Mouse (Mus musculus): ENCODE data around the gene Tnfrsf1b. TPM values are rescaled to one million over a fixed set of nuclear protein-coding genes. Genes with fewer than 3 reads are reported as not detected.

Tnfrsf1b gene
- polyA plus RNA-seq, 1 experiment from 2014 or later: 3.3 TPM

GRCm38 (mm10) chr4:145273923-145274322, 27.3 kb upstream of the Tnfrsf1b start:
- Histone ChIP-seq H3K27me3 (no peaks in the 10 kb centered on the region), H3K4me1 (replicated peaks) (no peaks in the 10 kb centered on the region), H3K4me3 (no peak overlapping the region), H3K36me3 (no peaks in the 10 kb centered on the region), H3K9ac (no peak overlapping the region), H3K9me3 (no peaks in the 10 kb centered on the region), H3K27ac (replicated peaks) (no peak overlapping the region), H3K4me2 (no peak overlapping the region)
- 86% methylated on average over 5 of the region's 5 CpGs for WGBS
- no peak for ATAC-seq (ENCODE audit: low read depth)

DNA sequence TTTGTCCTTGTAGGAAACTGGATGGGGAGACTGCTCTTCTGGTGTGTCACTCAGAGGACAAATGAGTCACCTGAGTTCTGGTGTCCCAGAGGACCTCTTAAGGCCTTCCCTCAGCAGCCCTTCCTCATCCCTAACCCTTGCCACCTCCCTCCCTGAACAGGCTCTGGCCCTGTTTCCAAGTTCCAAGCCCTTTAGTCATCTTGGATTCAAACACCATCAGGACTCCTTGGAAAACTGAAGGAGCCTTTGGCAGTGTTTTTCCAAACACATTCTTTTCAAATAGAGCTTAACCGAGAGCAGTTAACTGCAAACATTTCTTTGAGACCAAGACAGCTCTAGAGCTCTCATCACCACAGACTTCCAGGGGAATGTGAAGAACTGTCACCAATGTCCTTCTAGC, 26.1 kb upstream of the Tnfrsf1b start:
- no peak for ATAC-seq (ENCODE audit: low read depth)
- Histone ChIP-seq H3K9ac (no peak overlapping the region), H3K4me2 (no peak overlapping the region), H3K36me3 (no peaks in the 10 kb centered on the region), H3K27me3 (no peaks in the 10 kb centered on the region), H3K4me3 (no peak overlapping the region), H3K27ac (replicated peaks) (no peak overlapping the region), H3K9me3 (no peaks in the 10 kb centered on the region), H3K4me1 (replicated peaks) (no peaks in the 10 kb centered on the region)
- WGBS: 95% methylated on average over 1 of the region's 1 CpGs

GRCm38 (mm10) chr4:145271634-145272033, 25.0 kb upstream of the Tnfrsf1b start:
- 75% methylated on average over 4 of the region's 4 CpGs for WGBS
- no peaks in the 10 kb centered on the region for H3K9me3 ChIP-seq
- ATAC-seq (ENCODE audit: low read depth): no peak
- no peak overlapping the region for H3K4me2 ChIP-seq
- H3K27me3 ChIP-seq: no peaks in the 10 kb centered on the region
- no peak overlapping the region for H3K27ac ChIP-seq (replicated peaks)
- no peaks in the 10 kb centered on the region for H3K36me3 ChIP-seq
- H3K4me3 ChIP-seq: no peak overlapping the region
- no peak overlapping the region for H3K9ac ChIP-seq
- H3K4me1 ChIP-seq (replicated peaks): no peaks in the 10 kb centered on the region

DNA sequence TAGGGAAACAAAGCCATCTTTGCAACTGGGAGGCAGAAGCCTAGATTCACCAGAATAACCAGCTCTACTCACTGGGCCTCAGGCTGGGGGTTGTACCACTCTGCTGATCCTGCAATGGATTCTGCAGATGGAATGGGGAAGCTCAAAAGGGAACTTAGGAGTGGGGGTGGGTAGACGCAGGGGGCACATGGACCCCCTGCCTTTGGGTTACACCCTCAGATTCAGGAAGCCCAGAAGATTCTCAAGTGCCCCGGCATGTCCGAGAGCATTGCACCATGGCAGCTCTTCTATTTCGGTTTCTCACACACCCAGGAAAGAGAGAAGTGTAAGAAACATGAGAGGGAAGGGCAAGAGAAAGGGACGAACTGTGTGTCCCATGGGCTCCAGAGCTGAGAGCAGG, 23.5 kb upstream of the Tnfrsf1b start:
- ATAC-seq (ENCODE audit: low read depth): no peak

GRCm38 (mm10) chr4:145267631-145268110, 21.0 kb upstream of the Tnfrsf1b start:
- 80% methylated on average over 4 of the region's 4 CpGs for WGBS

More for the DNA sequence above, 23.5 kb upstream of the Tnfrsf1b start:
- Histone ChIP-seq H3K4me1 (replicated peaks) (no peaks in the 10 kb centered on the region), H3K27ac (replicated peaks) (no peak overlapping the region), H3K36me3 (no peaks in the 10 kb centered on the region), H3K9me3 (no peaks in the 10 kb centered on the region), H3K27me3 (no peaks in the 10 kb centered on the region), H3K9ac (no peak overlapping the region), H3K4me3 (no peak overlapping the region), H3K4me2 (no peak overlapping the region)
- 86% methylated on average over 5 of the region's 5 CpGs for WGBS

DNA sequence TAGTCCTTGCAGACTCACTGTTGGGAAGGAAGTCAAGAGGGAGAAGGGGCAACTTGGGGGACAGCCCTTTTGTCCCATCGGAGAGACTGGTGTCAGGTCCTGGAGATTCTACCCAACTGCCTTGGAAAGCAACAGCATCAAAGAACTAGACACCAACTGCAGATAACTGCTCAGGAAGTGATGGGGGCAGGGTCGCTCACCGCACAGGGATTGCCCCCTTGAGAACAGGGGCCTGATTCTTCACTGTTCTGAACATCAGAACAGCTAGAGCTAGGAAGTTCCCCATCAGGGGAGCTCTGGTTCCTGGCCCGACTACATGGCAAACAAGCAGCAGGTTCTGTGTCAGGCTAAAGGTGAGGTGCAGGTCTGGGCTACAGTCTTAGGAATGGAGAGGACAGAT, 19.8 kb upstream of the Tnfrsf1b start:
- Histone ChIP-seq H3K9ac (no peak overlapping the region), H3K27me3 (no peaks in the 10 kb centered on the region), H3K27ac (replicated peaks) (no peak overlapping the region), H3K4me2 (no peak overlapping the region), H3K36me3 (no peaks in the 10 kb centered on the region), H3K4me1 (replicated peaks) (no peaks in the 10 kb centered on the region; the same call in 1 of the 2 replicates), H3K9me3 (no peaks in the 10 kb centered on the region), H3K4me3 (no peak overlapping the region)
- no peak for ATAC-seq (ENCODE audit: low read depth)
- 77% methylated on average over 4 of the region's 4 CpGs for WGBS

More at GRCm38 (mm10) chr4:145267631-145268110, 21.0 kb upstream of the Tnfrsf1b start:
- H3K4me2 ChIP-seq: no peak overlapping the region
- no peak overlapping the region for H3K9ac ChIP-seq
- no peak overlapping the region for H3K4me3 ChIP-seq
- no peaks in the 10 kb centered on the region for H3K27me3 ChIP-seq
- ATAC-seq (ENCODE audit: low read depth): no peak
- no peak overlapping the region for H3K27ac ChIP-seq (replicated peaks)
- H3K4me1 ChIP-seq (replicated peaks): no peaks in the 10 kb centered on the region; the same call in 1 of the 2 replicates
- no peaks in the 10 kb centered on the region for H3K36me3 ChIP-seq
- no peaks in the 10 kb centered on the region for H3K9me3 ChIP-seq

DNA sequence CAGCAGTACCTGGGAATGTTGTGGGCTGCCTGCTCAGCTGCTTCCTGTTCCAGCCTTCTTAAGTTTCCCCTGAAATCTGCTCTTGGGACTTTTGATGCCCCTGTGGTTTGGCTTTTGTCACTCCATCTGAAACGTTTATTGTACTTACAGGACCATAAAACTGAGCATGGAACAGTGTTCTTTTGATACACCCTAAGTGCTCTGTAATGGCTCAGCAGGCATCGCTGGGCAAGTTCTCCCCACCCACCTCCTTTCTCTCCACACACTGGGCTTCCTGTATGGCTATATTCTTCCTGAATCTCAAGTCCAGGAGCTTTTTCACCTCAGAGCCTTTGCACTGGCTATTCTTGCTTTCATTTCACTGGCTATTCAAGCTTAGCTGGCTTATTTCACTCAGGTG, 18.1 kb upstream of the Tnfrsf1b start:
- Histone ChIP-seq H3K4me1 (replicated peaks) (no peaks in the 10 kb centered on the region; the same call in 1 of the 2 replicates), H3K9ac (no peak overlapping the region), H3K9me3 (no peaks in the 10 kb centered on the region), H3K36me3 (no peaks in the 10 kb centered on the region), H3K27ac (replicated peaks) (no peak overlapping the region), H3K4me3 (no peak overlapping the region), H3K4me2 (no peak overlapping the region), H3K27me3 (no peaks in the 10 kb centered on the region)
- no peak for ATAC-seq (ENCODE audit: low read depth)
- 3% methylated on average over 2 of the region's 2 CpGs for WGBS

DNA sequence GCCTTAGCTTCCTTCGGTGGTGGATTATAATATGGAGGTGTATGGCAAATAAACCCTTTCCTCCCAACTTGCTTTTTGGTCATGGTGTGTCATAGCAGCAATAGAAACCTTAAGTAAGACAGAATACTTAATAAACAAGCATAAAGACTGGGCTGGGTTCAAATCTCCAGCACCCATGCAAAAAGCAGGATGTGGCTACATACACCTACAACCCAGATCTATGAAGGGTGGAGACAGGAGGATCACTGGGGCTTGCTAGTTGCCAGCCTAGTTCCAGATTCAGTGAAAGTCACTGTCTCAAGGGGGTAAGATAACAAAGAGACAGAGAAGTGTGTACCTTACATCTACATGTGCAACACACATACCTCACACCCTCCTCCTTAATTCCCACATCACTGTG, 16.9 kb upstream of the Tnfrsf1b start:
- H3K9me3 ChIP-seq: no peaks in the 10 kb centered on the region
- no peak overlapping the region for H3K9ac ChIP-seq
- H3K4me1 ChIP-seq (replicated peaks): no peaks in the 10 kb centered on the region; the same call in 1 of the 2 replicates
- no peaks in the 10 kb centered on the region for H3K27me3 ChIP-seq
- H3K4me3 ChIP-seq: no peak overlapping the region
- no peaks in the 10 kb centered on the region for H3K36me3 ChIP-seq
- no peak overlapping the region for H3K27ac ChIP-seq (replicated peaks)
- 100% methylated on average over 1 of the region's 1 CpGs for WGBS
- H3K4me2 ChIP-seq: no peak overlapping the region
- ATAC-seq (ENCODE audit: low read depth): no peak

- Histone ChIP-seq H3K27me3 (no peaks in the 10 kb centered on the region), H3K4me1 (replicated peaks) (peaks cover 4% of the 10 kb centered on the region; the same call in 1 of the 2 replicates), H3K9me3 (no peaks in the 10 kb centered on the region), H3K27ac (replicated peaks) (no peak overlapping the region), H3K4me2 (no peak overlapping the region), H3K36me3 (no peaks in the 10 kb centered on the region), H3K4me3 (no peak overlapping the region), H3K9ac (no peak overlapping the region)
- no peak for ATAC-seq (ENCODE audit: low read depth)
- 79% methylated on average over 5 of the region's 5 CpGs for WGBS
Measured at GRCm38 (mm10) chr4:145260802-145261201, 14.1 kb upstream of the Tnfrsf1b start.

DNA sequence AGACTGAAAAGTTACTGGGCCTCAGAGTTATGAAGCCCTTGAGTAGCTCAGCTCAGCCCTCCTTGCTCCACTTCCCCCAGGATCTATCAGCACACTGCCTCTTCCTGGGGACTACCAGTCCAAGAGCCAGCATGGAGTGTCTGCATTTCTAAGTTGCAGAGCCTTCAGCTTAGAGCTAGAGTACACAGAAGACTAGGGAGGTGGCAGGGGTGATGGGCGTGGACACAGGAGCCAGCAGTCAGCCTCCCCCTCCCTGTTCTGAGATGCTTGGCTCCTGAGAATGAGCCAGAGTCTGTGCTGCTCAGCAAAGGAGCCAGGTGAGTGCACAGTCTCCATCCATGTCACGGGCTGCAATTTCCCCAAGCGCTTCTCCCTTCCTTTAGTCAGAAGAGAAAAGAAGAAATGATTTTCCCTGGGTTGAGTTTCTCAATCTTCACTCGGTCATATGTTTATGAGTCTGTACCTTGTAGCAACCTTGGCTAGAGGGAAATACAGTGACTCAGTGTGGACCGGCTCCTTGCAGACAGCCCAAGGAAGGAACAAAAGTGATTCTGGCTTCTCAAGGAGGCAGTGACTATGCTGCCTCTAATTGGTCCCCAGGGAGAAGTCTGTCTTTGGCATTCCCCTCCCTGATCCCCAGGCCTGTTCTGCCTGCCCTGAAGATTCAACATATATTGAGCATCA, 11.2 kb upstream of the Tnfrsf1b start:
- Histone ChIP-seq H3K4me2 (no peak overlapping the region), H3K27me3 (no peaks in the 10 kb centered on the region), H3K27ac (replicated peaks) (no peak overlapping the region), H3K4me1 (replicated peaks) (0 out of 2 replicates have a peak, but pooled peaks cover 4% of the 10 kb centered on the region), H3K9ac (no peak overlapping the region), H3K36me3 (no peaks in the 10 kb centered on the region), H3K4me3 (no peak overlapping the region), H3K9me3 (no peaks in the 10 kb centered on the region)
- ATAC-seq (ENCODE audit: low read depth): no peak
- 67% methylated on average over 5 of the region's 5 CpGs for WGBS

DNA sequence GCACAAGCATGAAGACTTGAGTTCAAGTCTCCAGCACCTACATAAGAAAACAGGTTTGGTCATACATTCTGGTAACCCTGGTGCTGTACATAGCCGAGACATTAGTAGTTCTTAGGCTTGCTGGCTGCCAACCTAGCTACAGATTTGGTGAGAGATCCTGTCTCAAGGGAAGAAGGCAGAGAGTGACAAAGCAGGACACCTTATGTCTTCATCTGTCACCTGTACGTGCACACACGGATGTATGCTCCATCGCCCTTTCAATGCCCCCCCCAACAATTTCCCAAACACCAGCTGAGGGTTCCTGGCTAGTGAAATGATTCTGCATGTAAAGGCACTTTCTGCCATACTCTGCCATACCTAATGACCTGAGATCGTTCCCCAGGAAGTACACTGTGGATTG, 9.5 kb upstream of the Tnfrsf1b start:
- Histone ChIP-seq H3K4me2 (no peak overlapping the region), H3K9me3 (no peaks in the 10 kb centered on the region), H3K27me3 (no peaks in the 10 kb centered on the region), H3K27ac (replicated peaks) (no peak overlapping the region), H3K4me3 (no peak overlapping the region), H3K36me3 (no peaks in the 10 kb centered on the region), H3K9ac (no peak overlapping the region), H3K4me1 (replicated peaks) (0 out of 2 replicates have a peak, but pooled peaks cover 4% of the 10 kb centered on the region)
- 86% methylated on average over 5 of the region's 5 CpGs for WGBS
- ATAC-seq (ENCODE audit: low read depth): no peak

GRCm38 (mm10) chr4:145254418-145254817, 7.7 kb upstream of the Tnfrsf1b start:
- 57% methylated on average over 13 of the region's 13 CpGs for WGBS
- Histone ChIP-seq H3K9me3 (no peaks in the 10 kb centered on the region), H3K36me3 (no peaks in the 10 kb centered on the region), H3K4me1 (replicated peaks) (0 out of 2 replicates have a peak, but pooled peaks cover 4% of the 10 kb centered on the region), H3K9ac (no peak overlapping the region), H3K4me3 (no peak overlapping the region), H3K27ac (replicated peaks) (no peak overlapping the region), H3K4me2 (no peak overlapping the region), H3K27me3 (no peaks in the 10 kb centered on the region)
- no peak for ATAC-seq (ENCODE audit: low read depth)

DNA sequence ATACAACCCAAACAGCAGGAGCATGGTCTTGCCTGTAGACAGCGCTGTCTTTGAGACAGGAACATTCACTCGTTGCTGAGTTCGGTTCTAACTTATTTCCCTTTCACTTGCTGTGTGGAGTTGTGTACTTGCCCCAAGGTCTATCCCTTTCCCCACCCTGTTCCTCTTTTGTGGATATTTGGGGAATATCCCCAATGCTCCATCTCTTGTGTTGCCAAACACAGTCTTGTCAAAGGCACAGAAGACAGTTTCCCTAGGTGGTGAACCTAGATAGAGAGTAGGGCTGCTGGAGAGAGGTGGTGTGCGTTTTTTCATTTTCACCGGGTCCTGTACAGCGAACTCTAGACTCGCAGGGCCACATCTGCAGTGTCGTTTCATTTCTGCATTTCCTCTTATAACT, 5.9 kb upstream of the Tnfrsf1b start:
- H3K9me3 ChIP-seq: no peaks in the 10 kb centered on the region
- no peak overlapping the region for H3K9ac ChIP-seq
- ATAC-seq (ENCODE audit: low read depth): no peak
- no peaks in the 10 kb centered on the region for H3K4me1 ChIP-seq (replicated peaks)
- no peak overlapping the region for H3K27ac ChIP-seq (replicated peaks)
- peaks cover 4% of the 10 kb centered on the region for H3K27me3 ChIP-seq
- 89% methylated on average over 8 of the region's 8 CpGs for WGBS
- no peak overlapping the region for H3K4me2 ChIP-seq
- no peak overlapping the region for H3K4me3 ChIP-seq
- no peaks in the 10 kb centered on the region for H3K36me3 ChIP-seq
